ENCODE assay signal across 26 mouse cellular contexts in genomic region chr7:89401136-89401858, GRCm38 (mm10). TPM values are rescaled to one million over a fixed set of nuclear protein-coding genes. Genes with fewer than 3 reads are reported as not detected.
DNase-seq lines count a peak whose midpoint lies in the region; ATAC-seq and TF ChIP-seq lines count a peak whose summit lies in the region.
"Had no signal": no experiment of that assay in that cellular context is flagged by ENCODE, and none has a peak within 500 bp of the region (broad histone marks: within the 10 kb centered on the region; RNA-seq: fewer than 3 reads in every experiment).

No protein-coding gene starts in this region.

- no peak for TF ChIP-seq CTCF in gastrocnemius, adult 2 months (IDR thresholded peaks at IDR 0.05)

- H3K27me3 ChIP-seq in kidney, embryonic 16.5 days (ENCODE audit: insufficient read depth, low read length): no peaks in the 10 kb centered on the region
- H3K27me3 ChIP-seq in neural tube, embryonic 14.5 days (ENCODE audit: control insufficient read depth, insufficient read depth, low read length): no peaks in the 10 kb centered on the region
- H3K27me3 ChIP-seq in neural tube, embryonic 15.5 days (replicated peaks): no peaks in the 10 kb centered on the region
- H3K27me3 ChIP-seq: Patski had no signal

- WGBS in kidney, embryonic 16.5 days: 45% methylated on average over 11 of the region's 11 CpGs
- WGBS in neural tube, embryonic 14.5 days: 53% methylated on average over 11 of the region's 11 CpGs
- WGBS in neural tube, embryonic 15.5 days: 53% methylated on average over 11 of the region's 11 CpGs

- ATAC-seq in kidney, embryonic 16.5 days (ENCODE audit: low FRiP score, low TSS enrichment): no peak
- no peak for ATAC-seq in neural tube, embryonic 14.5 days (ENCODE audit: low read depth)
- no peak for ATAC-seq in neural tube, embryonic 15.5 days (ENCODE audit: low FRiP score)
- ATAC-seq: intestine, postnatal 0 days; Patski had no signal

- H3K4me2 ChIP-seq in kidney, embryonic 16.5 days (replicated peaks; ENCODE audit: low read depth, low read length): peak overlapping the region; percentile 33
- H3K4me2 ChIP-seq in neural tube, embryonic 14.5 days (ENCODE audit: low read depth, low read length): no peak overlapping the region
- peak overlapping the region; percentile 1; the same call in 1 of the 2 replicates for H3K4me2 ChIP-seq in neural tube, embryonic 15.5 days
- H3K4me2 ChIP-seq: hindbrain, embryonic 12.5 days; lung, embryonic 14.5 days; neural tube, embryonic 13.5 days had no signal

- no peak overlapping the region for H3K9ac ChIP-seq in kidney, embryonic 16.5 days (replicated peaks; ENCODE audit: low read length)
- H3K9ac ChIP-seq in neural tube, embryonic 14.5 days (replicated peaks; ENCODE audit: low read depth, low read length): no peak overlapping the region
- no peak overlapping the region for H3K9ac ChIP-seq in neural tube, embryonic 15.5 days (replicated peaks)
- H3K9ac ChIP-seq: hindbrain, embryonic 12.5 days; liver, embryonic 13.5 days; lung, embryonic 14.5 days; neural tube, embryonic 13.5 days had no signal

- peaks cover 25% of the 10 kb centered on the region for H3K4me1 ChIP-seq in kidney, embryonic 16.5 days (ENCODE audit: insufficient read depth, low read length)
- no peaks in the 10 kb centered on the region for H3K4me1 ChIP-seq in neural tube, embryonic 14.5 days (ENCODE audit: control insufficient read depth, insufficient read depth, low read length)
- H3K4me1 ChIP-seq in neural tube, embryonic 15.5 days: peaks cover 26% of the 10 kb centered on the region

- H3K36me3 ChIP-seq in kidney, embryonic 16.5 days (ENCODE audit: insufficient read depth, low read length): no peaks in the 10 kb centered on the region
- H3K36me3 ChIP-seq in neural tube, embryonic 14.5 days (ENCODE audit: control insufficient read depth, insufficient read depth, low read length): no peaks in the 10 kb centered on the region
- no peaks in the 10 kb centered on the region for H3K36me3 ChIP-seq in neural tube, embryonic 15.5 days
- H3K36me3 ChIP-seq: G1E; hindbrain, embryonic 12.5 days; limb, embryonic 10.5 days; liver, embryonic 13.5 days; neural tube, embryonic 13.5 days had no signal

- intact Hi-C loops in gastrocnemius, adult 2 months (cut with DNase I): no loop called here
- intact Hi-C loops in gastrocnemius, postnatal 36 days (cut with DNase I): no loop called here

- no peaks in the 10 kb centered on the region for H3K9me3 ChIP-seq in kidney, embryonic 16.5 days (ENCODE audit: low read length)
- no peaks in the 10 kb centered on the region for H3K9me3 ChIP-seq in neural tube, embryonic 14.5 days (ENCODE audit: control insufficient read depth, low read length)
- no peaks in the 10 kb centered on the region for H3K9me3 ChIP-seq in neural tube, embryonic 15.5 days (replicated peaks)
- H3K9me3 ChIP-seq: G1E; hindbrain, embryonic 12.5 days; limb, embryonic 10.5 days; liver, embryonic 13.5 days; megakaryocyte, embryonic 14.5 days; neural tube, embryonic 13.5 days had no signal

- H3K27ac ChIP-seq in gastrocnemius, adult 2 months: peak overlapping the region; percentile 97
- peak overlapping the region; percentile 86 for H3K27ac ChIP-seq in kidney, embryonic 16.5 days (ENCODE audit: low read length)
- H3K27ac ChIP-seq in neural tube, embryonic 14.5 days (ENCODE audit: low read depth, low read length): 0 out of 2 replicates have a peak overlapping the region, but pooled peaks have one; percentile 22
- no peak overlapping the region for H3K27ac ChIP-seq in neural tube, embryonic 15.5 days (replicated peaks)
- H3K27ac ChIP-seq: hindbrain, embryonic 12.5 days; limb, embryonic 10.5 days; liver, embryonic 13.5 days; neural tube, embryonic 13.5 days had no signal

- DNase-seq in gastrocnemius, adult 2 months: no peak
- DNase-seq in gastrocnemius, postnatal 36 days: no peak
- no peak for DNase-seq in kidney, postnatal 14 days
- DNase-seq in neural tube, embryonic 10.5 days (ENCODE audit: extremely low spot score, low spot score): no peak
- DNase-seq in lung, postnatal 36 days: no peak
- DNase-seq: adrenal gland, adult 2 months; cerebellum, adult 8-10 months; cerebellum, postnatal 36 days; embryo, embryonic 11 days; liver, embryonic 13.5 days; lung, embryonic 14.5 days; midbrain, embryonic 14.5 days; right cerebral cortex, adult 18-20 months; right cerebral cortex, postnatal 4 days; thymus, adult 2 months; thymus, postnatal 4 days had no signal

- no peak overlapping the region for H3K4me3 ChIP-seq in gastrocnemius, adult 2 months
- no peak overlapping the region for H3K4me3 ChIP-seq in kidney, embryonic 16.5 days (ENCODE audit: low read length)
- H3K4me3 ChIP-seq in neural tube, embryonic 14.5 days (ENCODE audit: low read depth, low read length): no peak overlapping the region
- H3K4me3 ChIP-seq in neural tube, embryonic 15.5 days (replicated peaks): no peak overlapping the region
- H3K4me3 ChIP-seq: hindbrain, embryonic 12.5 days; limb, embryonic 10.5 days; liver, embryonic 13.5 days; neural tube, embryonic 13.5 days had no signal

RNA-seq across cellular contexts. Expression of gene Tmem135, which starts 2.7 kb away (rescaled TPM):
- total RNA-seq in gastrocnemius, adult 2 months (2021): 10 to 100 TPM; 13.2 to 19.6 TPM
- total RNA-seq in gastrocnemius, postnatal 36 days (2021): 10 to 100 TPM; 15.5 to 18.3 TPM
- 37.6 and 39.9 TPM in 2 replicates for polyA plus RNA-seq in kidney, embryonic 16.5 days (2015; fragmentation: Nextera tagmentation; extraction: Ambion mirVana)
- polyA plus RNA-seq in neural tube, embryonic 14.5 days (2014; fragmentation: Nextera tagmentation; extraction: Ambion mirVana): 31.7 and 36.4 TPM in 2 replicates
- 29.0 and 30.7 TPM in 2 replicates for polyA plus RNA-seq in neural tube, embryonic 15.5 days (2015; fragmentation: Nextera tagmentation; extraction: Ambion mirVana)

RNA-seq across cellular contexts. Expression of gene Fzd4, which starts 2.9 kb away (rescaled TPM):
- 10 to 100 TPM; 30.6 to 32.4 TPM for total RNA-seq in gastrocnemius, adult 2 months (2021)
- 10 to 100 TPM; 15.1 to 38.5 TPM for total RNA-seq in gastrocnemius, postnatal 36 days (2021)
- 28.1 and 31.0 TPM in 2 replicates for polyA plus RNA-seq in kidney, embryonic 16.5 days (2015; fragmentation: Nextera tagmentation; extraction: Ambion mirVana)
- polyA plus RNA-seq in neural tube, embryonic 14.5 days (2014; fragmentation: Nextera tagmentation; extraction: Ambion mirVana): 2.8 and 3.8 TPM in 2 replicates
- 2.5 and 3.4 TPM in 2 replicates for polyA plus RNA-seq in neural tube, embryonic 15.5 days (2015; fragmentation: Nextera tagmentation; extraction: Ambion mirVana)
- polyA plus RNA-seq: G1E had no signal
